In genomic region chr13:119618841-119619240, GRCm38 (mm10) we compare ENCODE assay signal across 28 mouse cellular contexts. TPM values are rescaled to one million over a fixed set of nuclear protein-coding genes. Genes with fewer than 3 reads are reported as not detected.
DNase-seq lines count a peak whose midpoint lies in the region; ATAC-seq lines count a peak whose summit lies in the region.
"Had no signal": no experiment of that assay in that cellular context is flagged by ENCODE, and none has a peak within 500 bp of the region (broad histone marks: within the 10 kb centered on the region; RNA-seq: fewer than 3 reads in every experiment).

No protein-coding gene starts in this region.

- H3K4me2 ChIP-seq in midbrain, embryonic 16.5 days (ENCODE audit: low read length): no peak overlapping the region
- H3K4me2 ChIP-seq: embryonic facial prominence, embryonic 13.5 days; forebrain, embryonic 12.5 days; forebrain, embryonic 15.5 days; heart, embryonic 13.5 days; hindbrain, embryonic 12.5 days had no signal

- 92% methylated on average over 3 of the region's 3 CpGs for WGBS in midbrain, embryonic 16.5 days

- H3K36me3 ChIP-seq in midbrain, embryonic 16.5 days (ENCODE audit: control insufficient read depth, insufficient read depth, low read length): no peaks in the 10 kb centered on the region
- H3K36me3 ChIP-seq: embryonic facial prominence, embryonic 10.5 days; embryonic facial prominence, embryonic 13.5 days; forebrain, embryonic 12.5 days; forebrain, embryonic 15.5 days; heart, embryonic 10.5 days; heart, embryonic 13.5 days; hindbrain, embryonic 12.5 days had no signal

- no peak overlapping the region for H3K4me3 ChIP-seq in midbrain, embryonic 16.5 days (ENCODE audit: low read depth, low read length)
- H3K4me3 ChIP-seq: embryonic facial prominence, embryonic 10.5 days; embryonic facial prominence, embryonic 13.5 days; erythroblast, embryonic 14.5 days; forebrain, embryonic 12.5 days; forebrain, embryonic 15.5 days; heart, adult 2 months; heart, embryonic 10.5 days; heart, embryonic 13.5 days; hindbrain, embryonic 12.5 days had no signal

- no peak for ATAC-seq in midbrain, embryonic 16.5 days
- ATAC-seq: activated CD4-positive, CD25-positive, alpha-beta regulatory T cell, adult 4 months; forebrain, embryonic 15.5 days had no signal

- H3K27ac ChIP-seq in midbrain, embryonic 16.5 days (ENCODE audit: low read length): no peak overlapping the region
- H3K27ac ChIP-seq: embryonic facial prominence, embryonic 10.5 days; embryonic facial prominence, embryonic 13.5 days; forebrain, embryonic 12.5 days; forebrain, embryonic 15.5 days; heart, adult 2 months; heart, embryonic 10.5 days; heart, embryonic 13.5 days; hindbrain, embryonic 12.5 days had no signal

- no peaks in the 10 kb centered on the region for H3K27me3 ChIP-seq in midbrain, embryonic 16.5 days (ENCODE audit: control insufficient read depth, insufficient read depth, low read depth, low read length)
- H3K27me3 ChIP-seq: embryonic facial prominence, embryonic 13.5 days; forebrain, embryonic 12.5 days; forebrain, embryonic 15.5 days; heart, embryonic 13.5 days; hindbrain, embryonic 12.5 days had no signal

- no peak overlapping the region for H3K9ac ChIP-seq in midbrain, embryonic 16.5 days (ENCODE audit: low read depth, low read length)
- H3K9ac ChIP-seq: embryonic facial prominence, embryonic 13.5 days; forebrain, embryonic 12.5 days; forebrain, embryonic 15.5 days; heart, embryonic 13.5 days; hindbrain, embryonic 12.5 days had no signal

- DNase-seq in heart, adult 11 months: peak; percentile 64
- DNase-seq in heart, postnatal 4 days: no peak
- DNase-seq in kidney, adult 9 months: peak; percentile 83
- no peak for DNase-seq in kidney, postnatal 10 days
- peak; percentile 31 to 70 for DNase-seq in kidney, postnatal 25 days
- DNase-seq in kidney, postnatal 4 days: no peak
- DNase-seq: adrenal gland, adult 8-10 months; adrenal gland, postnatal 25 days; cerebellum, adult 11-12 months; cerebellum, adult 8-10 months; cerebellum, postnatal 10 days; cerebellum, postnatal 36 days; embryo, embryonic 11 days; gastrocnemius, postnatal 25 days; heart, adult 2 months; heart, postnatal 14 days had no signal

- no peaks in the 10 kb centered on the region for H3K4me1 ChIP-seq in midbrain, embryonic 16.5 days (ENCODE audit: control insufficient read depth, insufficient read depth, low read length)
- H3K4me1 ChIP-seq: embryonic facial prominence, embryonic 10.5 days; embryonic facial prominence, embryonic 13.5 days; forebrain, embryonic 12.5 days; forebrain, embryonic 15.5 days; heart, embryonic 10.5 days; heart, embryonic 13.5 days; hindbrain, embryonic 12.5 days had no signal

- no peaks in the 10 kb centered on the region for H3K9me3 ChIP-seq in midbrain, embryonic 16.5 days (replicated peaks; ENCODE audit: control insufficient read depth, low read length, poor library complexity, severe bottlenecking)
- H3K9me3 ChIP-seq: embryonic facial prominence, embryonic 13.5 days; forebrain, embryonic 12.5 days; forebrain, embryonic 15.5 days; heart, embryonic 10.5 days; heart, embryonic 13.5 days; hindbrain, embryonic 12.5 days had no signal

RNA-seq across cellular contexts. Expression of gene Ccl28, which starts 4.8 kb away (rescaled TPM):
- total RNA-seq in heart, postnatal 4 days (2021): under 1 TPM; 0.07 to 0.14 TPM
- polyA plus RNA-seq in midbrain, embryonic 16.5 days (2015; fragmentation: Nextera tagmentation; extraction: Ambion mirVana): 0.20 and 0.37 TPM in 2 replicates
- total RNA-seq: ES-E14; heart, adult 2 months; heart, postnatal 14 days had no signal
- polyA plus RNA-seq: erythroblast, embryonic 14.5 days; heart, adult 2 months; heart, embryonic 13.5 days; heart, embryonic 16.5 days had no signal

Comparison
In these comparisons a context has a peak if more than half of its experiments do, and no peak if none do; other contexts are left out.
1. DNase-seq: peak in heart, adult 11 months (single experiment), kidney, adult 9 months (single experiment) and kidney, postnatal 25 days (2 of 2); none in heart, postnatal 4 days (single experiment), kidney, postnatal 10 days (single experiment) and kidney, postnatal 4 days (0 of 2).